Mouse (Mus musculus) cortical plate, adult 2 months (tissue): ENCODE data around the gene Arfgap2.

ENCODE experiments used
- CTCF ChIP-seq: fragments of 200-500 bp; IDR thresholded peaks from 2 replicates; pipeline ENCODE4 v1.5.1; 2011; ENCODE audit warnings: mild to moderate bottlenecking, control low read depth, low read length; ENCODE audit not compliant: insufficient read depth; ENCODE audit errors: extremely low read depth
- POLR2A ChIP-seq: fragments of 200-500 bp; IDR thresholded peaks from 2 replicates; pipeline ENCODE4 v1.6.1; 2011; ENCODE audit warnings: mild to moderate bottlenecking, low read length, control low read depth; ENCODE audit not compliant: insufficient read depth; ENCODE audit errors: extremely low read depth

DNA sequence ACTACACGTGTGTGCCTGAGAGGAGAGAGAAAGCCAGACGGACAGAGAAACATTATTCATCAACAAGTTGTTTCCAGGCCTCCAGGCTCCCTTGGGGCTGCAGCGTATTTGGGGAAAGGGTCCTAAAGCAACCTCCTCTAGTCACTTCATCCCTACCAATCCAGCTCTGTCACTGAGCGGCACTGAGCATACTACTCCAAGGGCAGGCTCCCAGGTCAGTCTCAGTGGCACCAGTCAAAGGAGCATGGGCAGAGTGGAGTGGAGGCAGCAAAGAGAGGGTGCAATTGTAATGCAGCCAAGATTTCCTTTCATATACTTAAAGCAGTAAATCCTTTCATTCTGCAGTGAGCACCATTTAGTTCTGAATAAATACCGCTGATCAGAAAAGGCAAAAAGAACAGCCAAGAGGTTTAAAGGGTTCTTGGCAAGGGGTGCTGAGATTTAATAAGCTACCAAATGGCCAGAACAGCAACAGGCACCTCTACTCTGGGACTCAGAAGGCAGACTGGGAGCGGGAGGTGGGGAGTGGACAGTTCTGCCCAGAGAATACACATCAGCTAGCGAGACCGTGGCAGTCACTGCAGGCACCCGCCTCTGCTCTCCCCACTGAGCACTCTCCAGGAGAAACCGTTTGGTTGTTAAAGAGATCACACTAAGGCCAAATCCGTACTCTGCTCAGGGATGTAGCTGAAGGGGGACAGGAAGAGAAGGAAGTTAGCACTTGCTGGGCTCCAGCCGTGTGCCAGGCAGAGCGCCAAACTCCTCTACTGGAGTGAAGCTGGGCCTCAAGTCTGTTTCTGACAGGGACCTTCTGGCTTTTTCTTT lies 19.8 kb downstream of the Arfgap2 start:
- TF ChIP-seq CTCF (no peak), POLR2A (no peak)
